Mouse (Mus musculus) ES-Bruce4 (cell line): ENCODE measurements at regions not wholly inside any gene's neighbourhood (a gene's known extent, or its start where the extent isn't known, plus 50 kb on each side); places are given as distances from the start of the nearest gene placed in this dataset.

ENCODE experiments used
- H3K27ac ChIP-seq: 2 replicates; pipeline ENCODE4 v1.5.1; 2012; ENCODE audit warnings: low read length, inconsistent platforms; ENCODE audit not compliant: insufficient read depth
- H3K27me3 ChIP-seq: 2 replicates; pipeline ENCODE4 v1.6.1; 2012; ENCODE audit warnings: mild to moderate bottlenecking, low read length, inconsistent platforms; ENCODE audit not compliant: control insufficient read depth, poor library complexity, insufficient read depth, severe bottlenecking
- H3K36me3 ChIP-seq: 2 replicates; pipeline ENCODE4 v1.6.1; 2012; ENCODE audit warnings: inconsistent platforms, mild to moderate bottlenecking, low read length, moderate library complexity; ENCODE audit not compliant: control insufficient read depth, poor library complexity, insufficient read depth, severe bottlenecking
- H3K4me1 ChIP-seq: one replicate; pipeline ENCODE4 v1.8.1; 2011; ENCODE audit warnings: low read length; ENCODE audit not compliant: control insufficient read depth, insufficient read depth
- H3K4me3 ChIP-seq: 2 replicates; pipeline ENCODE4 v1.5.1; 2011; ENCODE audit warnings: low read depth, mild to moderate bottlenecking, low read length
- H3K9ac ChIP-seq: 2 replicates; pipeline ENCODE4 v1.6.1; 2012; ENCODE audit warnings: low read depth, mild to moderate bottlenecking, inconsistent platforms; ENCODE audit not compliant: poor library complexity, severe bottlenecking
- H3K9me3 ChIP-seq: replicated peaks from 2 replicates; pipeline ENCODE4 v1.6.1; 2012; ENCODE audit warnings: mild to moderate bottlenecking, low read length, inconsistent platforms; ENCODE audit not compliant: control insufficient read depth, poor library complexity, insufficient read depth, severe bottlenecking
- CTCF ChIP-seq: IDR thresholded peaks from one replicate; pipeline ENCODE4 v1.8.1; 2011; ENCODE audit warnings: low read depth, low read length
- EP300 ChIP-seq: IDR thresholded peaks from 2 replicates; pipeline ENCODE4 v1.6.1; 2011; ENCODE audit warnings: low read depth, low read length; ENCODE audit not compliant: insufficient read depth
- POLR2A ChIP-seq: IDR thresholded peaks from one replicate; pipeline ENCODE4 v1.8.1; 2011; ENCODE audit warnings: low read length; ENCODE audit not compliant: insufficient read depth

- H3K4me3 ChIP-seq = no peak overlapping the region
- H3K9me3 ChIP-seq = no peaks in the 10 kb centered on the region
- TF ChIP-seq CTCF (no peak), POLR2A (no peak), EP300 (no peak)
- no peaks in the 10 kb centered on the region for H3K36me3 ChIP-seq
- H3K4me1 ChIP-seq = no peaks in the 10 kb centered on the region
- H3K27me3 ChIP-seq = no peaks in the 10 kb centered on the region
- H3K9ac ChIP-seq = no peak overlapping the region
- no peak overlapping the region for H3K27ac ChIP-seq
Observed at GRCm38 (mm10) chr14:72199900-72200299, 291.7 kb downstream of the Gm9195 start.

GRCm38 (mm10) chr14:72197972-72198371, 293.7 kb downstream of the Gm9195 start:
- Histone ChIP-seq H3K9ac (no peak overlapping the region), H3K36me3 (no peaks in the 10 kb centered on the region), H3K27me3 (no peaks in the 10 kb centered on the region), H3K27ac (no peak overlapping the region), H3K9me3 (no peaks in the 10 kb centered on the region), H3K4me3 (no peak overlapping the region), H3K4me1 (no peaks in the 10 kb centered on the region)
- TF ChIP-seq POLR2A = no peak
- TF ChIP-seq EP300 = no peak
- TF ChIP-seq CTCF = no peak

- no peaks in the 10 kb centered on the region for H3K36me3 ChIP-seq
- H3K27me3 ChIP-seq = no peaks in the 10 kb centered on the region
- no peaks in the 10 kb centered on the region for H3K9me3 ChIP-seq
- no peak overlapping the region for H3K4me3 ChIP-seq
- no peaks in the 10 kb centered on the region for H3K4me1 ChIP-seq
- peak; percentile 33 for TF ChIP-seq CTCF
- no peak for TF ChIP-seq POLR2A
- H3K27ac ChIP-seq = no peak overlapping the region
- H3K9ac ChIP-seq = no peak overlapping the region
Observed at GRCm38 (mm10) chr14:72187329-72187984, 304.2 kb downstream of the Gm9195 start.

- Histone ChIP-seq H3K4me1 (no peaks in the 10 kb centered on the region), H3K4me3 (no peak overlapping the region), H3K36me3 (no peaks in the 10 kb centered on the region), H3K9me3 (no peaks in the 10 kb centered on the region; the same call in 1 of the 2 replicates), H3K9ac (no peak overlapping the region), H3K27me3 (no peaks in the 10 kb centered on the region), H3K27ac (no peak overlapping the region)
- no peak for TF ChIP-seq POLR2A
- TF ChIP-seq EP300 = no peak
- no peak for TF ChIP-seq CTCF
Observed at GRCm38 (mm10) chr14:72175751-72176150, 315.9 kb downstream of the Gm9195 start.

- no peaks in the 10 kb centered on the region for H3K9me3 ChIP-seq
- H3K9ac ChIP-seq = no peak overlapping the region
- no peaks in the 10 kb centered on the region for H3K27me3 ChIP-seq
- H3K27ac ChIP-seq = no peak overlapping the region
- no peaks in the 10 kb centered on the region for H3K36me3 ChIP-seq
- H3K4me3 ChIP-seq = no peak overlapping the region
- H3K4me1 ChIP-seq = no peaks in the 10 kb centered on the region
- no peak for TF ChIP-seq EP300
- no peak for TF ChIP-seq POLR2A
- TF ChIP-seq CTCF = no peak
Observed at GRCm38 (mm10) chr14:72172549-72173405, 318.9 kb downstream of the Gm9195 start.

GRCm38 (mm10) chr14:72171777-72172176, 319.9 kb downstream of the Gm9195 start:
- H3K36me3 ChIP-seq = no peaks in the 10 kb centered on the region
- H3K9ac ChIP-seq = no peak overlapping the region
- TF ChIP-seq EP300 = no peak

More at GRCm38 (mm10) chr14:72171777-72172176, 319.9 kb downstream of the Gm9195 start:
- H3K27me3 ChIP-seq = no peaks in the 10 kb centered on the region
- H3K27ac ChIP-seq = no peak overlapping the region
- H3K4me3 ChIP-seq = no peak overlapping the region
- no peaks in the 10 kb centered on the region for H3K4me1 ChIP-seq
- no peaks in the 10 kb centered on the region for H3K9me3 ChIP-seq
